Mouse (Mus musculus) limb, embryonic 10.5 days (tissue): ENCODE measurements around the gene Sesn1. TPM values are rescaled to one million over a fixed set of nuclear protein-coding genes. Genes with fewer than 3 reads are reported as not detected.

Experiments
- DNase-seq: peaks from one replicate; pipeline ENCODE4 v3.0.0-alpha.2; 2017; ENCODE audit warnings: low spot score
- H3K27ac ChIP-seq: fragments of 300-500 bp; sonication (generic); 2 replicates; pipeline ENCODE4 v1.5.1; 2016; ENCODE audit warnings: mild to moderate bottlenecking
- H3K27me3 ChIP-seq: fragments of 300-500 bp; sonication (generic); 2 replicates; pipeline ENCODE4 v1.6.1; 2016; ENCODE audit warnings: low read depth, mild to moderate bottlenecking; ENCODE audit not compliant: poor library complexity, severe bottlenecking
- H3K36me3 ChIP-seq: fragments of 300-500 bp; sonication (generic); 2 replicates; pipeline ENCODE4 v1.6.1; 2016; ENCODE audit warnings: mild to moderate bottlenecking, moderate library complexity
- H3K4me1 ChIP-seq: fragments of 300-500 bp; sonication (generic); 2 replicates; pipeline ENCODE4 v1.6.1; 2016
- H3K4me3 ChIP-seq: fragments of 300-500 bp; sonication (generic); 2 replicates; pipeline ENCODE4 v1.5.1; 2016; ENCODE audit warnings: mild to moderate bottlenecking, moderate library complexity
- H3K9me3 ChIP-seq: fragments of 300-500 bp; sonication (generic); replicated peaks from 2 replicates; pipeline ENCODE4 v1.6.1; 2016; ENCODE audit warnings: mild to moderate bottlenecking
- WGBS: fragments of 180-500 bp; shearing (Covaris S2); methylation state at CpG from one replicate; pipeline ENCODE4 v1.1.7; 2016; 5-methylcytosine and 5-hydroxymethylcytosine counted together
- polyA plus RNA-seq: library from polyadenylated mRNA; unstranded; fragments of >200 nt; fragmentation: Nextera tagmentation; extraction: Ambion mirVana; gene quantifications from 2 replicates; pipeline ENCODE4 v1.2.1, GENCODE M21; 2016

Sesn1 gene
- polyA plus RNA-seq, 1 experiment from 2014 or later = 26.3 TPM

GRCm38 (mm10) chr10:41860275-41860688 lies 50.5 kb downstream of the Sesn1 start:
- H3K27ac ChIP-seq = no peak overlapping the region

GRCm38 (mm10) chr10:41863053-41863452 lies 53.3 kb downstream of the Sesn1 start:
- Histone ChIP-seq H3K27me3 (no peaks in the 10 kb centered on the region), H3K4me1 (peaks cover 11% of the 10 kb centered on the region), H3K27ac (no peak overlapping the region), H3K4me3 (no peak overlapping the region), H3K9me3 (no peaks in the 10 kb centered on the region), H3K36me3 (no peaks in the 10 kb centered on the region)
- 84% methylated on average over 2 of the region's 2 CpGs for WGBS
- DNase-seq = no peak

More at GRCm38 (mm10) chr10:41860275-41860688, 50.5 kb downstream of the Sesn1 start:
- Histone ChIP-seq H3K4me1 (0 out of 2 replicates have a peak, but pooled peaks cover 3% of the 10 kb centered on the region), H3K27me3 (no peaks in the 10 kb centered on the region), H3K36me3 (no peaks in the 10 kb centered on the region), H3K9me3 (no peaks in the 10 kb centered on the region), H3K4me3 (no peak overlapping the region)
- no peak for DNase-seq
- 91% methylated on average over 2 of the region's 2 CpGs for WGBS

- DNase-seq = no peak
- Histone ChIP-seq H3K36me3 (no peaks in the 10 kb centered on the region), H3K4me1 (peaks cover 12% of the 10 kb centered on the region), H3K4me3 (no peak overlapping the region), H3K27ac (no peak overlapping the region), H3K27me3 (no peaks in the 10 kb centered on the region), H3K9me3 (no peaks in the 10 kb centered on the region)
- WGBS = 80% methylated on average over 3 of the region's 3 CpGs
These were observed 56.5 kb downstream of the Sesn1 start for GRCm38 (mm10) chr10:41866069-41866837.

- no peaks in the 10 kb centered on the region for H3K36me3 ChIP-seq
- no peak overlapping the region for H3K4me3 ChIP-seq
- no peak for DNase-seq
- H3K4me1 ChIP-seq = peaks cover 12% of the 10 kb centered on the region
- no peak overlapping the region for H3K27ac ChIP-seq
- no peaks in the 10 kb centered on the region for H3K9me3 ChIP-seq
- H3K27me3 ChIP-seq = no peaks in the 10 kb centered on the region
These were observed 57.1 kb downstream of the Sesn1 start for GRCm38 (mm10) chr10:41866838-41867154.

- WGBS = 71% methylated on average over 5 of the region's 5 CpGs
- H3K27me3 ChIP-seq = no peaks in the 10 kb centered on the region
These were observed 58.2 kb downstream of the Sesn1 start for GRCm38 (mm10) chr10:41867956-41868355.

GRCm38 (mm10) chr10:41870101-41870500 lies 60.4 kb downstream of the Sesn1 start:
- peaks cover 12% of the 10 kb centered on the region for H3K4me1 ChIP-seq
- H3K4me3 ChIP-seq = no peak overlapping the region
- H3K36me3 ChIP-seq = no peaks in the 10 kb centered on the region
- 81% methylated on average over 2 of the region's 2 CpGs for WGBS
- H3K27me3 ChIP-seq = no peaks in the 10 kb centered on the region
- no peak overlapping the region for H3K27ac ChIP-seq
- DNase-seq = no peak
- H3K9me3 ChIP-seq = no peaks in the 10 kb centered on the region

More at GRCm38 (mm10) chr10:41867956-41868355, 58.2 kb downstream of the Sesn1 start:
- Histone ChIP-seq H3K9me3 (no peaks in the 10 kb centered on the region), H3K36me3 (no peaks in the 10 kb centered on the region), H3K27ac (no peak overlapping the region), H3K4me1 (peaks cover 12% of the 10 kb centered on the region), H3K4me3 (no peak overlapping the region)
- DNase-seq = no peak

GRCm38 (mm10) chr10:41871564-41871963 lies 61.8 kb downstream of the Sesn1 start:
- no peak for DNase-seq
- no peaks in the 10 kb centered on the region for H3K27me3 ChIP-seq
- H3K36me3 ChIP-seq = no peaks in the 10 kb centered on the region
- H3K4me3 ChIP-seq = no peak overlapping the region
- H3K4me1 ChIP-seq = peaks cover 10% of the 10 kb centered on the region
- 64% methylated on average over 2 of the region's 2 CpGs for WGBS
- H3K27ac ChIP-seq = no peak overlapping the region
- H3K9me3 ChIP-seq = no peaks in the 10 kb centered on the region

GRCm38 (mm10) chr10:41875624-41876023 lies 65.9 kb downstream of the Sesn1 start:
- no peak overlapping the region for H3K27ac ChIP-seq
- H3K4me3 ChIP-seq = no peak overlapping the region
- H3K9me3 ChIP-seq = no peaks in the 10 kb centered on the region
- DNase-seq = no peak
- no peaks in the 10 kb centered on the region for H3K36me3 ChIP-seq
- peaks cover 6% of the 10 kb centered on the region for H3K4me1 ChIP-seq
- no peaks in the 10 kb centered on the region for H3K27me3 ChIP-seq

- no peak for DNase-seq
- Histone ChIP-seq H3K4me3 (no peak overlapping the region), H3K27me3 (no peaks in the 10 kb centered on the region), H3K36me3 (no peaks in the 10 kb centered on the region), H3K9me3 (no peaks in the 10 kb centered on the region), H3K27ac (no peak overlapping the region), H3K4me1 (peaks cover 7% of the 10 kb centered on the region)
- WGBS = 92% methylated on average over 11 of the region's 11 CpGs
These were observed 68.6 kb downstream of the Sesn1 start for GRCm38 (mm10) chr10:41878344-41878743.

GRCm38 (mm10) chr10:41879675-41880074 lies 69.9 kb downstream of the Sesn1 start:
- 77% methylated on average over 1 of the region's 1 CpGs for WGBS
- Histone ChIP-seq H3K4me1 (peaks cover 13% of the 10 kb centered on the region), H3K4me3 (no peak overlapping the region), H3K27ac (no peak overlapping the region), H3K9me3 (no peaks in the 10 kb centered on the region), H3K36me3 (no peaks in the 10 kb centered on the region), H3K27me3 (no peaks in the 10 kb centered on the region)
- no peak for DNase-seq

- no peaks in the 10 kb centered on the region for H3K27me3 ChIP-seq
- 46% methylated on average over 4 of the region's 4 CpGs for WGBS
- H3K27ac ChIP-seq = no peak overlapping the region
- H3K9me3 ChIP-seq = no peaks in the 10 kb centered on the region
- DNase-seq = no peak
- H3K4me3 ChIP-seq = no peak overlapping the region
- no peaks in the 10 kb centered on the region for H3K36me3 ChIP-seq
- H3K4me1 ChIP-seq = peaks cover 13% of the 10 kb centered on the region
These were observed 70.5 kb downstream of the Sesn1 start for GRCm38 (mm10) chr10:41880206-41880605.

- Histone ChIP-seq H3K36me3 (no peaks in the 10 kb centered on the region), H3K27me3 (no peaks in the 10 kb centered on the region), H3K4me1 (peaks cover 13% of the 10 kb centered on the region), H3K4me3 (no peak overlapping the region), H3K27ac (no peak overlapping the region), H3K9me3 (no peaks in the 10 kb centered on the region)
- no peak for DNase-seq
- WGBS = 30% methylated on average over 1 of the region's 1 CpGs
These were observed 71.0 kb downstream of the Sesn1 start for GRCm38 (mm10) chr10:41880777-41881176.

GRCm38 (mm10) chr10:41881438-41881837 lies 71.7 kb downstream of the Sesn1 start:
- no peak overlapping the region for H3K4me3 ChIP-seq
- no peaks in the 10 kb centered on the region for H3K27me3 ChIP-seq
- 52% methylated on average over 4 of the region's 4 CpGs for WGBS
- peaks cover 13% of the 10 kb centered on the region for H3K4me1 ChIP-seq
- DNase-seq = no peak
- H3K27ac ChIP-seq = no peak overlapping the region
- no peaks in the 10 kb centered on the region for H3K36me3 ChIP-seq
- no peaks in the 10 kb centered on the region for H3K9me3 ChIP-seq
